Mouse (Mus musculus): ENCODE results near the gene Adarb2. TPM values are rescaled to one million over a fixed set of nuclear protein-coding genes. Genes with fewer than 3 reads are reported as not detected.

The Adarb2 gene
- polyA plus RNA-seq, 2 experiments = 0.02 to 0.10 TPM

GRCm38 (mm10) chr13:8207337-8207736 lies 4.7 kb downstream of the Adarb2 start:
- ATAC-seq (ENCODE audit: insufficient read depth) (no peak), DNase-seq (ENCODE audit: low read depth in 3 of 3, low spot score in 3 of 3) (no peak)
- Histone ChIP-seq H3K27ac (no peak overlapping the region), H3K4me2 (ENCODE audit: low read depth) (no peak overlapping the region), H3K27me3 (ENCODE audit: control insufficient read depth, insufficient read depth, low read length) (no peaks in the 10 kb centered on the region; the same call in none of the 2 replicates), H3K4me1 (replicated peaks; ENCODE audit: control insufficient read depth in 2 of 2, insufficient read depth in 2 of 2, low read length in 1 of 2) (no peaks in the 10 kb centered on the region), H3K9ac (replicated peaks) (no peak overlapping the region), H3K36me3 (replicated peaks; ENCODE audit: control insufficient read depth, insufficient read depth, low read depth) (no peaks in the 10 kb centered on the region), H3K4me3 (ENCODE audit: insufficient read depth in 1 of 2, low read depth in 2 of 2, low read length in 2 of 2) (no peak overlapping the region), H3K9me3 (ENCODE audit: control insufficient read depth, low read length) (no peaks in the 10 kb centered on the region)
- 52% methylated on average over 16 of the region's 16 CpGs for WGBS (ENCODE audit: insufficient replicate concordance)
- no peak for TF ChIP-seq CTCF (IDR thresholded peaks at IDR 0.05; ENCODE audit: low read depth)
- TF ChIP-seq EP300 (IDR thresholded peaks at IDR 0.05; ENCODE audit: low read depth) = no peak

- Histone ChIP-seq H3K4me1 (replicated peaks; ENCODE audit: control insufficient read depth in 2 of 2, insufficient read depth in 2 of 2, low read length in 1 of 2) (no peaks in the 10 kb centered on the region), H3K4me3 (ENCODE audit: insufficient read depth in 1 of 2, low read depth in 2 of 2, low read length in 2 of 2) (no peak overlapping the region)
- ATAC-seq (ENCODE audit: insufficient read depth) = no peak
Observed at GRCm38 (mm10) chr13:8210776-8211175, 8.1 kb downstream of the Adarb2 start.

GRCm38 (mm10) chr13:8238871-8239270 lies 36.2 kb downstream of the Adarb2 start:
- no peak overlapping the region for H3K4me3 ChIP-seq (ENCODE audit: insufficient read depth in 1 of 2, low read depth in 2 of 2, low read length in 2 of 2)
- no peak overlapping the region for H3K27ac ChIP-seq
- H3K9me3 ChIP-seq (ENCODE audit: control insufficient read depth, low read length) = no peaks in the 10 kb centered on the region
- no peaks in the 10 kb centered on the region for H3K27me3 ChIP-seq (ENCODE audit: control insufficient read depth, insufficient read depth, low read length)
- DNase-seq (ENCODE audit: low read depth in 3 of 3, low spot score in 3 of 3) (no peak), ATAC-seq (ENCODE audit: insufficient read depth) (no peak)
- no peaks in the 10 kb centered on the region for H3K4me1 ChIP-seq (replicated peaks; ENCODE audit: control insufficient read depth in 2 of 2, insufficient read depth in 2 of 2, low read length in 1 of 2)
- TF ChIP-seq EP300 (IDR thresholded peaks at IDR 0.05; ENCODE audit: low read depth) (no peak), CTCF (IDR thresholded peaks at IDR 0.05; ENCODE audit: low read depth) (no peak)
- no peak overlapping the region for H3K4me2 ChIP-seq (ENCODE audit: low read depth)
- H3K9ac ChIP-seq (replicated peaks) = no peak overlapping the region
- WGBS (ENCODE audit: insufficient replicate concordance) = 28% methylated on average over 1 of the region's 1 CpGs
- no peaks in the 10 kb centered on the region for H3K36me3 ChIP-seq (replicated peaks; ENCODE audit: control insufficient read depth, insufficient read depth, low read depth)

More at GRCm38 (mm10) chr13:8210776-8211175, 8.1 kb downstream of the Adarb2 start:
- Histone ChIP-seq H3K9ac (replicated peaks) (no peak overlapping the region), H3K4me2 (ENCODE audit: low read depth) (no peak overlapping the region), H3K27me3 (ENCODE audit: control insufficient read depth, insufficient read depth, low read length) (no peaks in the 10 kb centered on the region), H3K27ac (no peak overlapping the region), H3K9me3 (ENCODE audit: control insufficient read depth, low read length) (no peaks in the 10 kb centered on the region), H3K36me3 (replicated peaks; ENCODE audit: control insufficient read depth, insufficient read depth, low read depth) (no peaks in the 10 kb centered on the region)
- 54% methylated on average over 4 of the region's 4 CpGs for WGBS (ENCODE audit: insufficient replicate concordance)
- TF ChIP-seq CTCF (IDR thresholded peaks at IDR 0.05; ENCODE audit: low read depth) (no peak), EP300 (IDR thresholded peaks at IDR 0.05; ENCODE audit: low read depth) (no peak)
- no peak for DNase-seq (ENCODE audit: low read depth in 3 of 3, low spot score in 3 of 3)

- ATAC-seq (ENCODE audit: insufficient read depth) (no peak), DNase-seq (ENCODE audit: low read depth in 3 of 3, low spot score in 3 of 3) (no peak)
- Histone ChIP-seq H3K4me2 (ENCODE audit: low read depth) (no peak overlapping the region), H3K4me1 (replicated peaks; ENCODE audit: control insufficient read depth in 2 of 2, insufficient read depth in 2 of 2, low read length in 1 of 2) (no peaks in the 10 kb centered on the region), H3K27me3 (ENCODE audit: control insufficient read depth, insufficient read depth, low read length) (no peaks in the 10 kb centered on the region), H3K36me3 (replicated peaks; ENCODE audit: control insufficient read depth, insufficient read depth, low read depth) (no peaks in the 10 kb centered on the region), H3K4me3 (ENCODE audit: insufficient read depth in 1 of 2, low read depth in 2 of 2, low read length in 2 of 2) (no peak overlapping the region), H3K9me3 (ENCODE audit: control insufficient read depth, low read length) (no peaks in the 10 kb centered on the region), H3K9ac (replicated peaks) (no peak overlapping the region), H3K27ac (no peak overlapping the region)
- WGBS (ENCODE audit: insufficient replicate concordance) = 73% methylated on average over 5 of the region's 5 CpGs
- TF ChIP-seq EP300 (IDR thresholded peaks at IDR 0.05; ENCODE audit: low read depth) (no peak), CTCF (IDR thresholded peaks at IDR 0.05; ENCODE audit: low read depth) (no peak)
Observed at GRCm38 (mm10) chr13:8248016-8248667, 45.5 kb downstream of the Adarb2 start.

- 38% methylated on average over 4 of the region's 4 CpGs for WGBS (ENCODE audit: insufficient replicate concordance)
- ATAC-seq (ENCODE audit: insufficient read depth) (no peak), DNase-seq (ENCODE audit: low read depth in 3 of 3, low spot score in 3 of 3) (no peak)
- Histone ChIP-seq H3K36me3 (replicated peaks; ENCODE audit: control insufficient read depth, insufficient read depth, low read depth) (no peaks in the 10 kb centered on the region), H3K4me2 (ENCODE audit: low read depth) (no peak overlapping the region), H3K9ac (replicated peaks) (no peak overlapping the region), H3K27ac (no peak overlapping the region), H3K9me3 (ENCODE audit: control insufficient read depth, low read length) (no peaks in the 10 kb centered on the region), H3K27me3 (ENCODE audit: control insufficient read depth, insufficient read depth, low read length) (no peaks in the 10 kb centered on the region), H3K4me3 (ENCODE audit: insufficient read depth in 1 of 2, low read depth in 2 of 2, low read length in 2 of 2) (no peak overlapping the region), H3K4me1 (replicated peaks; ENCODE audit: control insufficient read depth in 2 of 2, insufficient read depth in 2 of 2, low read length in 1 of 2) (no peaks in the 10 kb centered on the region)
- TF ChIP-seq EP300 (IDR thresholded peaks at IDR 0.05; ENCODE audit: low read depth) (no peak), CTCF (IDR thresholded peaks at IDR 0.05; ENCODE audit: low read depth) (no peak)
Observed at GRCm38 (mm10) chr13:8272158-8272945, 69.7 kb downstream of the Adarb2 start.
